Mouse (Mus musculus): ENCODE results near the gene Maco1.

The Maco1 gene

GRCm38 (mm10) chr4:134772805-134773674 lies 80.1 kb downstream of the Maco1 start:
- DNase-seq (ENCODE audit: low read depth, low spot score): no peak

GRCm38 (mm10) chr4:134769891-134770290 lies 83.3 kb downstream of the Maco1 start:
- no peak for DNase-seq (ENCODE audit: low read depth, low spot score)

GRCm38 (mm10) chr4:134769081-134769811 lies 83.9 kb downstream of the Maco1 start:
- DNase-seq (ENCODE audit: low read depth, low spot score): no peak

- DNase-seq (ENCODE audit: low read depth, low spot score): no peak
These were observed 84.8 kb downstream of the Maco1 start for GRCm38 (mm10) chr4:134768226-134768888.

- peak; percentile 38 for DNase-seq (ENCODE audit: low read depth, low spot score)
These were observed 85.5 kb downstream of the Maco1 start, which contains the start of gene Ldlrap1 for GRCm38 (mm10) chr4:134767426-134768225. Ldlrap1 (minus strand) TSS chr4:134768024.

GRCm38 (mm10) chr4:134766904-134767425 lies 86.2 kb downstream of the Maco1 start:
- no peak for DNase-seq (ENCODE audit: low read depth, low spot score)

- no peak for DNase-seq (ENCODE audit: low read depth, low spot score)
These were observed 86.9 kb downstream of the Maco1 start for GRCm38 (mm10) chr4:134766277-134766676.

- no peak for DNase-seq (ENCODE audit: low read depth, low spot score)
These were observed 88.8 kb downstream of the Maco1 start for GRCm38 (mm10) chr4:134764333-134764732.

- DNase-seq (ENCODE audit: low read depth, low spot score): no peak
These were observed 90.8 kb downstream of the Maco1 start for GRCm38 (mm10) chr4:134762360-134762759.

- DNase-seq (ENCODE audit: low read depth, low spot score): no peak
These were observed 92.3 kb downstream of the Maco1 start for GRCm38 (mm10) chr4:134760793-134761201.

- DNase-seq (ENCODE audit: low read depth, low spot score): no peak
These were observed 92.9 kb downstream of the Maco1 start for GRCm38 (mm10) chr4:134760281-134760680.

- DNase-seq (ENCODE audit: low read depth, low spot score): no peak
These were observed 93.6 kb downstream of the Maco1 start for GRCm38 (mm10) chr4:134759564-134759963.

GRCm38 (mm10) chr4:134758922-134759321 lies 94.2 kb downstream of the Maco1 start:
- DNase-seq (ENCODE audit: low read depth, low spot score): no peak

GRCm38 (mm10) chr4:134758367-134758766 lies 94.8 kb downstream of the Maco1 start:
- no peak for DNase-seq (ENCODE audit: low read depth, low spot score)

- no peak for DNase-seq (ENCODE audit: low read depth, low spot score)
These were observed 96.2 kb downstream of the Maco1 start for GRCm38 (mm10) chr4:134756953-134757352.

GRCm38 (mm10) chr4:134754941-134755340 lies 98.2 kb downstream of the Maco1 start:
- DNase-seq (ENCODE audit: low read depth, low spot score): no peak

GRCm38 (mm10) chr4:134754371-134754770 lies 98.8 kb downstream of the Maco1 start:
- no peak for DNase-seq (ENCODE audit: low read depth, low spot score)

GRCm38 (mm10) chr4:134753516-134754261 lies 99.5 kb downstream of the Maco1 start:
- no peak for DNase-seq (ENCODE audit: low read depth, low spot score)

GRCm38 (mm10) chr4:134752911-134753426 lies 100.2 kb downstream of the Maco1 start:
- DNase-seq (ENCODE audit: low read depth, low spot score): no peak

All from retina, adult 2 months (tissue).